Mouse (Mus musculus) megakaryocyte, embryonic 14.5 days (primary cell): ENCODE results near the gene Mn1.

Experiments
- FLI1 ChIP-seq: IDR thresholded peaks from 2 replicates; pipeline ENCODE4 v1.6.1; 2012; ENCODE audit warnings: low read length, inconsistent platforms, mixed read lengths
- GATA1 ChIP-seq: IDR thresholded peaks from 3 replicates; pipeline ENCODE4 v1.6.1; 2012; ENCODE audit warnings: mixed read lengths, low read length, inconsistent platforms, borderline replicate concordance

GRCm38 (mm10) chr5:111391485-111391884 is 25.7 kb upstream of the Mn1 start:
- TF ChIP-seq GATA1 (no peak), FLI1 (no peak)
